Mouse (Mus musculus): ENCODE results near the gene Chfr. TPM values are rescaled to one million over a fixed set of nuclear protein-coding genes. Genes with fewer than 3 reads are reported as not detected.
A peak's percentile ranks its signal among the peaks of the same experiment; 100 is the strongest.
"Not testable (repeated sequence)": the region's sequence is repeated elsewhere in the genome, so short reads cannot be mapped to it uniquely, and the experiment has no call there.

Chfr gene
- polyA plus RNA-seq, 2 experiments: 33.8 to 51.7 TPM

DNA sequence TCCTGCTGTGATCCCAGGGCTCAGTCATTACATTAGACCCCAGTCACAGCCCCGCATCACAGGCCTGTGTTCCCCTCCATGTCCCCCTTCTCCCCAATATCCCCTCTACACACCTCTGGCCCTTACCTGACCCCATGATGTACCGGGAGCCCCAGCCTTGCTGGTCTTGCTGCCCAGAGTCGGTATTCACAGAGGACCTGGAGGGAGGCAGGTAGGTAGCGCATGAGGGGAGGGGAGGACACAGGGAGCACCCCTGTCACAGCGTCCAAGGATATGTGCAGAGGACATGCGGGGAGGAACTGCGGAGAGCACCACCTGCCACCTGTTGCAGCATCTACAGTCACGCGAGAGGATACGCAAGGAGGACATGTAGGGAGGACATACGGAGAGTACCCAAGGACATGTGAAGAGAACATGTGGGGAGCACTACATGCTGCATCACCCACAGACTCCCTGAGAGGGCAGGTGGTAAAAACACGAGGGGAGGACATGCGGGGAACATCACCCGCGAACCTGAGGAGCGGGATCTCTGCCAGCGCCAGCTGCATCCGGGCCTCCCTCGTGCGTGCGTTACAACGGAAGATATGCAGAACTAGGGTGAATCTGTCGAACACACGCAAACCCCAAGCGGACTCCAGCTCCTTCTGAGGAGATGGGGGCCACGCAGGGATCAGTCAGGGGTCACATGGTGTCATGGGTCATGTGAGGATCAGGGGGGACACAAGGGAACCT is 29.3 kb upstream of the Chfr start:
- H3K9me3 ChIP-seq (ENCODE audit: control insufficient read depth, low read length): no peaks in the 10 kb centered on the region
- ATAC-seq (ENCODE audit: low FRiP score, low read depth) (no peak), DNase-seq (ENCODE audit: low spot score) (no peak)
- no peak for TF ChIP-seq POLR2A (IDR thresholded peaks at IDR 0.05; ENCODE audit: borderline replicate concordance, extremely low read depth, insufficient read depth, insufficient read length)
- H3K27me3 ChIP-seq (ENCODE audit: control insufficient read depth, insufficient read depth, low read length): no peaks in the 10 kb centered on the region
- H3K4me2 ChIP-seq (replicated peaks; ENCODE audit: low read depth, low read length, severe bottlenecking): peak overlapping the region; percentile 82
- peaks cover 40% of the 10 kb centered on the region for H3K36me3 ChIP-seq (ENCODE audit: control insufficient read depth, insufficient read depth, low read length)
- H3K4me1 ChIP-seq (ENCODE audit: control insufficient read depth, insufficient read depth, low read length): peaks cover 22% of the 10 kb centered on the region
- peak overlapping the region; percentile 84; the same call in 1 of the 2 replicates for H3K9ac ChIP-seq (ENCODE audit: low read depth, low read length, severe bottlenecking)
- 94% methylated on average over 26 of the region's 26 CpGs for WGBS
- no peak overlapping the region for H3K27ac ChIP-seq (replicated peaks; ENCODE audit: low read depth, low read length)
- H3K4me3 ChIP-seq (replicated peaks; ENCODE audit: low read length): peak overlapping the region; percentile 84

- peak overlapping the region; percentile 82 for H3K4me2 ChIP-seq (replicated peaks; ENCODE audit: low read depth, low read length, severe bottlenecking)
- peak overlapping the region; percentile 98 for H3K27ac ChIP-seq (replicated peaks; ENCODE audit: low read depth, low read length)
- TF ChIP-seq POLR2A (IDR thresholded peaks at IDR 0.05; ENCODE audit: borderline replicate concordance, extremely low read depth, insufficient read depth, insufficient read length): no peak
- H3K9ac ChIP-seq (ENCODE audit: low read depth, low read length, severe bottlenecking): peak overlapping the region; percentile 84
- peaks cover 16% of the 10 kb centered on the region for H3K4me1 ChIP-seq (ENCODE audit: control insufficient read depth, insufficient read depth, low read length)
- ATAC-seq (ENCODE audit: low FRiP score, low read depth): peak; percentile 59; the same call in 1 of the 2 replicates
- peak overlapping the region; percentile 84 for H3K4me3 ChIP-seq (replicated peaks; ENCODE audit: low read length)
- H3K27me3 ChIP-seq (ENCODE audit: control insufficient read depth, insufficient read depth, low read length): no peaks in the 10 kb centered on the region
- 21% methylated on average over 26 of the region's 41 CpGs for WGBS
- DNase-seq (ENCODE audit: low spot score): peak; percentile 74
- peaks cover 40% of the 10 kb centered on the region for H3K36me3 ChIP-seq (ENCODE audit: control insufficient read depth, insufficient read depth, low read length)
- no peaks in the 10 kb centered on the region for H3K9me3 ChIP-seq (ENCODE audit: control insufficient read depth, low read length)
Observed at GRCm38 (mm10) chr5:110106901-110107564, 28.6 kb upstream of the Chfr start.

DNA sequence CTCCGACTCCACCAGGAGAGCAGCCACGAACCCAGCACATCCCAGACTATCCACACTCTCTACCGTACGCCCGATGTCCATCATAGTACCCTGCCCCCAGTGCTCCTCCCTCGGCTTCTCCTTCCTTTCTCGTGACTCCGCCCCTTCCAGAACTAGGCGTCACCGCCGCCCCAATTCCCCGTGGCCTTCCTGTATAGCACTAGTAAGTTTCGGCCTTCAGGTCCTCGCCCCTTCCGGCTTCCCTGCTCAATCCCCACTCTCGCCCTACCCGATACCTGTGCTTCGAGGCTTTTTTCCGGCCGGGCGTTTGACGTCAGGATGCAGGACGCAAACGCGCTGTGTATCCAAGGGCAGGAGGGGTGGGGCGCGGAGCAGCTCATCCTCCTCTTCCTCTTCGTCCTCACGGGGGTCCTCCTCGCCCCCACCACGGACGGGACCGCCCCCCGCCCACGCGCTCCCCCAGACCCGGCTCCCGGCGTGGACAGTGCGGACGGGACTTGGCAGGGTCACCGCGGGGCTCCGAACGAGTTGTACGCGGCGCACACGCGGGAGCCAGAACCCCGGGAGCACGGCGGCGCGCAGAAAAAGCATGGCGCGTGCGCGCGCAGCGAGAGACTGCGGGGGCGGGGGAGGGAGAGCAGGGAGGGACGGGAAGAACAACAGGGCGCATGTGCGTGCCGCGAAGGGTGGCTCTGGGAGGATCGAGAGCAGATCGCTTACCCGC is 27.9 kb upstream of the Chfr start, which contains the start of gene Gtpbp6:
Gene Gtpbp6, minus strand, starts transcription at position 617 of the 724 bp plus-strand sequence.
- H3K4me3 ChIP-seq (replicated peaks; ENCODE audit: low read length): peak within 1 kb of the TSS; percentile 84
- no peaks in the 10 kb centered on the region for H3K27me3 ChIP-seq (ENCODE audit: control insufficient read depth, insufficient read depth, low read length)
- H3K9ac ChIP-seq (ENCODE audit: low read depth, low read length, severe bottlenecking): peak within 1 kb of the TSS; percentile 84
- H3K36me3 ChIP-seq (ENCODE audit: control insufficient read depth, insufficient read depth, low read length): peaks cover 43% of the 10 kb centered on the region
- peak within 1 kb of the TSS; percentile 98 for H3K27ac ChIP-seq (replicated peaks; ENCODE audit: low read depth, low read length)
- DNase-seq (ENCODE audit: low spot score) (peak; percentile 96), ATAC-seq (ENCODE audit: low FRiP score, low read depth) (peak; percentile 88)
- H3K4me2 ChIP-seq (replicated peaks; ENCODE audit: low read depth, low read length, severe bottlenecking): peak within 1 kb of the TSS; percentile 82
- TF ChIP-seq POLR2A (IDR thresholded peaks at IDR 0.05; ENCODE audit: borderline replicate concordance, extremely low read depth, insufficient read depth, insufficient read length): 0 out of 2 replicates have a peak, but pooled peaks have one; percentile 59
- WGBS: under 1% methylated on average over 69 of the region's 71 CpGs
- no peaks in the 10 kb centered on the region for H3K9me3 ChIP-seq (ENCODE audit: control insufficient read depth, low read length)
- H3K4me1 ChIP-seq (ENCODE audit: control insufficient read depth, insufficient read depth, low read length): peaks cover 14% of the 10 kb centered on the region

GRCm38 (mm10) chr5:110108305-110108628 is 27.4 kb upstream of the Chfr start:
- 1% methylated on average over 7 of the region's 7 CpGs for WGBS
- Histone ChIP-seq H3K27me3 (ENCODE audit: control insufficient read depth, insufficient read depth, low read length) (no peaks in the 10 kb centered on the region), H3K4me2 (replicated peaks; ENCODE audit: low read depth, low read length, severe bottlenecking) (peak overlapping the region; percentile 82), H3K36me3 (ENCODE audit: control insufficient read depth, insufficient read depth, low read length) (peaks cover 43% of the 10 kb centered on the region), H3K4me1 (ENCODE audit: control insufficient read depth, insufficient read depth, low read length) (peaks cover 14% of the 10 kb centered on the region), H3K4me3 (replicated peaks; ENCODE audit: low read length) (peak overlapping the region; percentile 84), H3K27ac (replicated peaks; ENCODE audit: low read depth, low read length) (peak overlapping the region; percentile 98), H3K9ac (ENCODE audit: low read depth, low read length, severe bottlenecking) (peak overlapping the region; percentile 84), H3K9me3 (ENCODE audit: control insufficient read depth, low read length) (no peaks in the 10 kb centered on the region)
- ATAC-seq (ENCODE audit: low FRiP score, low read depth): no peak
- TF ChIP-seq POLR2A (IDR thresholded peaks at IDR 0.05; ENCODE audit: borderline replicate concordance, extremely low read depth, insufficient read depth, insufficient read length): no peak
- DNase-seq (ENCODE audit: low spot score): no peak

- H3K9me3 ChIP-seq (ENCODE audit: control insufficient read depth, low read length): no peaks in the 10 kb centered on the region
- peaks cover 14% of the 10 kb centered on the region for H3K4me1 ChIP-seq (ENCODE audit: control insufficient read depth, insufficient read depth, low read length)
- peak; percentile 35; the same call in 1 of the 2 replicates for TF ChIP-seq POLR2A (IDR thresholded peaks at IDR 0.05; ENCODE audit: borderline replicate concordance, extremely low read depth, insufficient read depth, insufficient read length)
- H3K4me2 ChIP-seq (replicated peaks; ENCODE audit: low read depth, low read length, severe bottlenecking): peak within 1 kb of the TSS; percentile 63
- H3K9ac ChIP-seq (ENCODE audit: low read depth, low read length, severe bottlenecking): peak within 1 kb of the TSS; percentile 63
- 2% methylated on average over 12 of the region's 12 CpGs for WGBS
- H3K4me3 ChIP-seq (replicated peaks; ENCODE audit: low read length): peak within 1 kb of the TSS; percentile 58
- H3K36me3 ChIP-seq (ENCODE audit: control insufficient read depth, insufficient read depth, low read length): peaks cover 29% of the 10 kb centered on the region
- H3K27me3 ChIP-seq (ENCODE audit: control insufficient read depth, insufficient read depth, low read length): no peaks in the 10 kb centered on the region
- ATAC-seq (ENCODE audit: low FRiP score, low read depth) (peak; percentile 62), DNase-seq (ENCODE audit: low spot score) (peak; percentile 91)
- H3K27ac ChIP-seq (replicated peaks; ENCODE audit: low read depth, low read length): peak within 1 kb of the TSS; percentile 41
Observed at GRCm38 (mm10) chr5:110109991-110110441, 25.6 kb upstream of the Chfr start, which contains the start of gene Zfp605. Gene Zfp605 (plus strand): TSS chr5:110110092.

DNA sequence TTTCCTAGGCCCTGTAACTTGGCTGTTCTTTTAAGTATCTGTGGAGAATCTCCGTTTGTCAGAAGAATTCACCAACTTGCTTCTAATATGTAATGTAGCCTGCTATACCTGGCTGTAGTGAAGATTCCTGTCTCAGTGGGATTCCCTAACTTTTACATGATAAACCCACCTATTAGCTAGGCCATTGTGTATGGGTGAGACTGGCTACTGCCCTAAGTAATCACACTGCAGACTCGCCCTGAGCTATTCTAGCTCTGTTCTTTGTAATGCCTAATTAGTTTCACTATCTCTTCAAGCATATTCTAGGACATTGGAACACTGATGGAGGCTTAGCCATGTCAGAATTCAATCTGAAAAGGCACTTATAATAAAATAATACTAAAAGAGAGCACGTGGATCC is 13.3 kb upstream of the Chfr start:
- H3K36me3 ChIP-seq (ENCODE audit: control insufficient read depth, insufficient read depth, low read length): peaks cover 18% of the 10 kb centered on the region
- H3K27ac ChIP-seq (replicated peaks; ENCODE audit: low read depth, low read length); H3K4me3 ChIP-seq (replicated peaks; ENCODE audit: low read length); H3K9me3 ChIP-seq (ENCODE audit: control insufficient read depth, low read length); DNase-seq (ENCODE audit: low spot score); H3K27me3 ChIP-seq (ENCODE audit: control insufficient read depth, insufficient read depth, low read length); H3K4me1 ChIP-seq (ENCODE audit: control insufficient read depth, insufficient read depth, low read length); H3K9ac ChIP-seq (ENCODE audit: low read depth, low read length, severe bottlenecking); ATAC-seq (ENCODE audit: low FRiP score, low read depth); H3K4me2 ChIP-seq (replicated peaks; ENCODE audit: low read depth, low read length, severe bottlenecking): not testable (repeated sequence)
- WGBS: 79% methylated on average over 3 of the region's 3 CpGs
